Mouse (Mus musculus) cerebellum, adult 9-11 months (tissue): ENCODE data around the gene Frmd8.
A peak's percentile ranks its signal among the peaks of the same experiment; 100 is the strongest.

Experiments used
- DNase-seq: peaks from one replicate; pipeline ENCODE4 v3.0.0; 2022

The Frmd8 gene

GRCm38 (mm10) chr19:5837606-5838005 lies 37.5 kb downstream of the Frmd8 start:
- DNase-seq, result no peak

- DNase-seq, result no peak
Measured at GRCm38 (mm10) chr19:5836941-5837572, 38.0 kb downstream of the Frmd8 start.

- DNase-seq, result no peak
Measured at GRCm38 (mm10) chr19:5835922-5836430, 39.1 kb downstream of the Frmd8 start.

- DNase-seq, result no peak
Measured at GRCm38 (mm10) chr19:5835054-5835921, 39.8 kb downstream of the Frmd8 start.

GRCm38 (mm10) chr19:5834260-5834925 lies 40.7 kb downstream of the Frmd8 start:
- DNase-seq, result no peak

- DNase-seq, result no peak
Measured at GRCm38 (mm10) chr19:5833287-5834100, 41.6 kb downstream of the Frmd8 start.

GRCm38 (mm10) chr19:5832326-5832725 lies 42.7 kb downstream of the Frmd8 start:
- no peak for DNase-seq

GRCm38 (mm10) chr19:5831958-5832320 lies 43.1 kb downstream of the Frmd8 start:
- DNase-seq, result no peak

GRCm38 (mm10) chr19:5831224-5831957 lies 43.7 kb downstream of the Frmd8 start:
- no peak for DNase-seq

GRCm38 (mm10) chr19:5830776-5831175 lies 44.3 kb downstream of the Frmd8 start:
- DNase-seq, result no peak

- DNase-seq, result no peak
Measured at GRCm38 (mm10) chr19:5829958-5830615, 45.0 kb downstream of the Frmd8 start.

GRCm38 (mm10) chr19:5828905-5829304 lies 46.2 kb downstream of the Frmd8 start:
- no peak for DNase-seq

- no peak for DNase-seq
Measured at GRCm38 (mm10) chr19:5828155-5828554, 46.9 kb downstream of the Frmd8 start.

- no peak for DNase-seq
Measured at GRCm38 (mm10) chr19:5827456-5828154, 47.5 kb downstream of the Frmd8 start.

GRCm38 (mm10) chr19:5827044-5827443 lies 48.0 kb downstream of the Frmd8 start:
- DNase-seq, result no peak

GRCm38 (mm10) chr19:5826731-5827002 lies 48.4 kb downstream of the Frmd8 start:
- no peak for DNase-seq

- DNase-seq, result no peak
Measured at GRCm38 (mm10) chr19:5825901-5826730, 49.0 kb downstream of the Frmd8 start.

GRCm38 (mm10) chr19:5824826-5825617 lies 50.1 kb downstream of the Frmd8 start:
- peak; percentile 81 for DNase-seq
